Mouse (Mus musculus) limb, embryonic 14.5 days (tissue): ENCODE data around the gene Ube2z. TPM values are rescaled to one million over a fixed set of nuclear protein-coding genes. Genes with fewer than 3 reads are reported as not detected.

Experiments used
- ATAC-seq: fragments of 200-750 bp; cut with Nextera tagmentation; 2 replicates; pipeline ENCODE4 v1.8.0; 2017; ENCODE audit warnings: low read depth, moderate number of reproducible peaks, moderate TSS enrichment; ENCODE audit not compliant: low FRiP score
- DNase-seq: peaks from one replicate; pipeline ENCODE4 v3.0.0-alpha.2; 2015; ENCODE audit warnings: low spot score
- H3K27ac ChIP-seq: fragments of 300-500 bp; sonication (generic); replicated peaks from 2 replicates; pipeline ENCODE4 v1.5.1; 2014; ENCODE audit warnings: low read depth, mild to moderate bottlenecking, low read length, moderate library complexity, mixed read lengths
- H3K27me3 ChIP-seq: fragments of 300-500 bp; sonication (generic); 2 replicates; pipeline ENCODE4 v1.6.1; 2014; ENCODE audit warnings: low read length, mixed read lengths; ENCODE audit not compliant: control insufficient read depth, insufficient read depth
- H3K36me3 ChIP-seq: fragments of 300-500 bp; sonication (generic); 2 replicates; pipeline ENCODE4 v1.6.1; 2014; ENCODE audit warnings: mild to moderate bottlenecking, low read length, moderate library complexity, mixed read lengths; ENCODE audit not compliant: control insufficient read depth, insufficient read depth
- H3K4me1 ChIP-seq: fragments of 300-500 bp; sonication (generic); 2 replicates; pipeline ENCODE4 v1.6.1; 2014; ENCODE audit warnings: antibody characterized with exemption, low read length, mixed read lengths; ENCODE audit not compliant: control insufficient read depth, insufficient read depth
- H3K4me2 ChIP-seq: fragments of 300-500 bp; sonication (generic); replicated peaks from 2 replicates; pipeline ENCODE4 v1.6.1; 2014; ENCODE audit warnings: low read depth, mild to moderate bottlenecking, low read length, moderate library complexity; ENCODE audit not compliant: severe bottlenecking
- H3K4me3 ChIP-seq: fragments of 300-500 bp; sonication (generic); replicated peaks from 2 replicates; pipeline ENCODE4 v1.5.1; 2014; ENCODE audit warnings: low read length
- H3K9ac ChIP-seq: fragments of 300-500 bp; sonication (generic); 2 replicates; pipeline ENCODE4 v1.6.1; 2014; ENCODE audit warnings: mild to moderate bottlenecking, low read depth, low read length, moderate library complexity; ENCODE audit not compliant: severe bottlenecking
- H3K9me3 ChIP-seq: fragments of 300-500 bp; sonication (generic); 2 replicates; pipeline ENCODE4 v1.6.1; 2016; ENCODE audit warnings: low read length; ENCODE audit not compliant: control insufficient read depth
- POLR2A ChIP-seq: fragments of 200-500 bp; IDR thresholded peaks from 2 replicates; pipeline ENCODE4 v1.8.0; 2012; ENCODE audit warnings: inconsistent platforms, mild to moderate bottlenecking, moderate library complexity, borderline replicate concordance; ENCODE audit not compliant: insufficient read depth, insufficient read length; ENCODE audit errors: extremely low read depth
- WGBS: fragments of 180-500 bp; shearing (Covaris S2); extraction: QIAGEN DNeasy Blood & Tissue Kit; methylation state at CpG from one replicate; pipeline ENCODE4 v1.1.7; 2014; 5-methylcytosine and 5-hydroxymethylcytosine counted together
- polyA plus RNA-seq, 2 experiments: library from polyadenylated mRNA; depleted of rRNA in 1 of 2; stranded (reverse) in 1 of 2; unstranded in 1 of 2; fragments of >200 nt; fragmentation: Nextera tagmentation in 1 of 2; extraction: Ambion mirVana in 1 of 2; gene quantifications; 2 replicates each; pipeline versions ENCODE4 v1.2.1 to v1.2.3; 2012 to 2014

The Ube2z gene
- polyA plus RNA-seq, 2 experiments, result 40.9 to 68.9 TPM

- peak overlapping the region; percentile 95 for H3K9ac ChIP-seq
- H3K36me3 ChIP-seq, result peaks cover 7% of the 10 kb centered on the region; the same call in 1 of the 2 replicates
- no peaks in the 10 kb centered on the region for H3K9me3 ChIP-seq
- H3K4me1 ChIP-seq, result peaks cover 34% of the 10 kb centered on the region
- DNase-seq (peak; percentile 33), ATAC-seq (0 out of 2 replicates have a peak, but pooled peaks have one; percentile 0)
- H3K4me3 ChIP-seq, result peak overlapping the region; percentile 89
- no peak for TF ChIP-seq POLR2A
- peak overlapping the region; percentile 86 for H3K4me2 ChIP-seq
- WGBS, result under 1% methylated on average over 24 of the region's 32 CpGs
- no peaks in the 10 kb centered on the region for H3K27me3 ChIP-seq
- peak overlapping the region; percentile 96 for H3K27ac ChIP-seq
Observed at GRCm38 (mm10) chr11:96003969-96004792, 61.0 kb downstream of the Ube2z start.

- peak overlapping the region; percentile 89 for H3K4me3 ChIP-seq
- H3K27me3 ChIP-seq, result no peaks in the 10 kb centered on the region
- peaks cover 7% of the 10 kb centered on the region; the same call in 1 of the 2 replicates for H3K36me3 ChIP-seq
- H3K27ac ChIP-seq, result no peak overlapping the region
- WGBS, result 3% methylated on average over 12 of the region's 12 CpGs
- H3K9me3 ChIP-seq, result no peaks in the 10 kb centered on the region
- ATAC-seq (no peak), DNase-seq (no peak)
- no peak for TF ChIP-seq POLR2A
- peaks cover 34% of the 10 kb centered on the region for H3K4me1 ChIP-seq
- peak overlapping the region; percentile 86 for H3K4me2 ChIP-seq
- H3K9ac ChIP-seq, result peak overlapping the region; percentile 95
Observed at GRCm38 (mm10) chr11:96003100-96003900, 61.9 kb downstream of the Ube2z start.

Other genes with a start within 250 kb of the Ube2z start
- 35.5 and 59.3 TPM in 2 replicates for gene Phospho1, start 240.9 kb downstream of the Ube2z start, polyA plus RNA-seq (2012; rRNA removed)
- gene Phospho1, start 240.9 kb downstream of the Ube2z start, polyA plus RNA-seq (2014; fragmentation: Nextera tagmentation; extraction: Ambion mirVana), result 2.4 and 2.5 TPM in 2 replicates
- 5.1 and 10.0 TPM in 2 replicates for gene Gngt2, start 228.2 kb downstream of the Ube2z start, polyA plus RNA-seq (2012; rRNA removed)
- 12.4 and 14.0 TPM in 2 replicates for gene Gngt2, start 228.2 kb downstream of the Ube2z start, polyA plus RNA-seq (2014; fragmentation: Nextera tagmentation; extraction: Ambion mirVana)
- gene Abi3, start 222.9 kb downstream of the Ube2z start, polyA plus RNA-seq (2012; rRNA removed), result 7.8 and 11.9 TPM in 2 replicates
- gene Abi3, start 222.9 kb downstream of the Ube2z start, polyA plus RNA-seq (2014; fragmentation: Nextera tagmentation; extraction: Ambion mirVana), result 2.5 and 5.5 TPM in 2 replicates
- gene B4galnt2, start 150.5 kb downstream of the Ube2z start, polyA plus RNA-seq (2012; rRNA removed), result 0.04 TPM in 1 of 2 replicates, not detected in the other
- not detected in 2 replicates for gene B4galnt2, start 150.5 kb downstream of the Ube2z start, polyA plus RNA-seq (2014; fragmentation: Nextera tagmentation; extraction: Ambion mirVana)
- 22.4 and 22.8 TPM in 2 replicates for gene Igf2bp1, start 59.4 kb downstream of the Ube2z start, polyA plus RNA-seq (2012; rRNA removed)
- 26.7 and 35.7 TPM in 2 replicates for gene Igf2bp1, start 59.4 kb downstream of the Ube2z start, polyA plus RNA-seq (2014; fragmentation: Nextera tagmentation; extraction: Ambion mirVana)
- 0.18 TPM in 1 of 2 replicates, not detected in the other for gene Gip, start 40.8 kb downstream of the Ube2z start, polyA plus RNA-seq (2012; rRNA removed)
- not detected in 2 replicates for gene Gip, start 40.8 kb downstream of the Ube2z start, polyA plus RNA-seq (2014; fragmentation: Nextera tagmentation; extraction: Ambion mirVana)
- gene Snf8, start 30.5 kb downstream of the Ube2z start, polyA plus RNA-seq (2012; rRNA removed), result 30.5 and 41.6 TPM in 2 replicates
- gene Snf8, start 30.5 kb downstream of the Ube2z start, polyA plus RNA-seq (2014; fragmentation: Nextera tagmentation; extraction: Ambion mirVana), result 39.4 and 40.0 TPM in 2 replicates
- 265 and 369 TPM in 2 replicates for gene Atp5g1, start 10.3 kb upstream of the Ube2z start, polyA plus RNA-seq (2012; rRNA removed)
- gene Atp5g1, start 10.3 kb upstream of the Ube2z start, polyA plus RNA-seq (2014; fragmentation: Nextera tagmentation; extraction: Ambion mirVana), result 678 and 741 TPM in 2 replicates
- not detected in 2 replicates for gene Calcoco2, start 46.6 kb upstream of the Ube2z start, polyA plus RNA-seq (2012; rRNA removed)
- not detected in 2 replicates for gene Calcoco2, start 46.6 kb upstream of the Ube2z start, polyA plus RNA-seq (2014; fragmentation: Nextera tagmentation; extraction: Ambion mirVana)
- 0.04 and 0.05 TPM in 2 replicates for gene Ttll6, start 68.4 kb upstream of the Ube2z start, polyA plus RNA-seq (2012; rRNA removed)
- not detected in 2 replicates for gene Ttll6, start 68.4 kb upstream of the Ube2z start, polyA plus RNA-seq (2014; fragmentation: Nextera tagmentation; extraction: Ambion mirVana)
- not detected in 2 replicates for gene Hoxb13, start 128.9 kb upstream of the Ube2z start, polyA plus RNA-seq (2012; rRNA removed)
- not detected in 2 replicates for gene Hoxb13, start 128.9 kb upstream of the Ube2z start, polyA plus RNA-seq (2014; fragmentation: Nextera tagmentation; extraction: Ambion mirVana)
- gene Hoxb9, start 206.1 kb upstream of the Ube2z start, polyA plus RNA-seq (2012; rRNA removed), result 3.2 and 4.4 TPM in 2 replicates
- gene Hoxb9, start 206.1 kb upstream of the Ube2z start, polyA plus RNA-seq (2014; fragmentation: Nextera tagmentation; extraction: Ambion mirVana), result 1.1 and 1.2 TPM in 2 replicates
- 2.1 and 2.3 TPM in 2 replicates for gene Hoxb8, start 216.5 kb upstream of the Ube2z start, polyA plus RNA-seq (2012; rRNA removed)
- gene Hoxb8, start 216.5 kb upstream of the Ube2z start, polyA plus RNA-seq (2014; fragmentation: Nextera tagmentation; extraction: Ambion mirVana), result 0.10 and 0.43 TPM in 2 replicates
- 2.0 and 2.7 TPM in 2 replicates for gene Hoxb7, start 221.2 kb upstream of the Ube2z start, polyA plus RNA-seq (2012; rRNA removed)
- 2.2 and 4.4 TPM in 2 replicates for gene Hoxb7, start 221.2 kb upstream of the Ube2z start, polyA plus RNA-seq (2014; fragmentation: Nextera tagmentation; extraction: Ambion mirVana)
- 2.2 and 2.8 TPM in 2 replicates for gene Hoxb6, start 227.1 kb upstream of the Ube2z start, polyA plus RNA-seq (2012; rRNA removed)
- 0.30 and 0.61 TPM in 2 replicates for gene Hoxb6, start 227.1 kb upstream of the Ube2z start, polyA plus RNA-seq (2014; fragmentation: Nextera tagmentation; extraction: Ambion mirVana)
- 1.8 TPM in 2 replicates for gene Hoxb5, start 237.9 kb upstream of the Ube2z start, polyA plus RNA-seq (2012; rRNA removed)
- 0.51 and 0.85 TPM in 2 replicates for gene Hoxb5, start 237.9 kb upstream of the Ube2z start, polyA plus RNA-seq (2014; fragmentation: Nextera tagmentation; extraction: Ambion mirVana)